Mouse (Mus musculus) kidney, postnatal 0 days (tissue): Measurements from ENCODE around the gene Katnb1. TPM values are rescaled to one million over a fixed set of nuclear protein-coding genes. Genes with fewer than 3 reads are reported as not detected.

ENCODE experiments used
- ATAC-seq: fragments of 200-750 bp; cut with Nextera tagmentation; replicated peaks from 2 replicates; pipeline ENCODE4 v1.8.0; 2017; ENCODE audit warnings: low read depth, moderate number of reproducible peaks, moderate TSS enrichment, moderate library complexity; ENCODE audit not compliant: low FRiP score
- DNase-seq: peaks from one replicate; pipeline ENCODE4 v3.0.0-alpha.2; 2016; ENCODE audit warnings: low spot score
- H3K27ac ChIP-seq: fragments of 300-500 bp; sonication (generic); 2 replicates; pipeline ENCODE4 v1.5.1; 2014; ENCODE audit warnings: mild to moderate bottlenecking
- H3K27me3 ChIP-seq: fragments of 300-500 bp; sonication (generic); 2 replicates; pipeline ENCODE4 v1.6.1; 2014; ENCODE audit warnings: low read length, mixed read lengths; ENCODE audit not compliant: insufficient read depth
- H3K36me3 ChIP-seq: fragments of 300-500 bp; sonication (generic); 2 replicates; pipeline ENCODE4 v1.6.1; 2014; ENCODE audit warnings: low read length, mixed read lengths; ENCODE audit not compliant: insufficient read depth
- H3K4me1 ChIP-seq: fragments of 300-500 bp; sonication (generic); replicated peaks from 2 replicates; pipeline ENCODE4 v1.6.1; 2014; ENCODE audit warnings: antibody characterized with exemption, low read length, mixed read lengths; ENCODE audit not compliant: insufficient read depth
- H3K4me2 ChIP-seq: fragments of 300-500 bp; sonication (generic); 2 replicates; pipeline ENCODE4 v1.6.1; 2014; ENCODE audit warnings: mild to moderate bottlenecking, low read length, moderate library complexity, mixed read lengths
- H3K4me3 ChIP-seq: fragments of 300-500 bp; sonication (generic); replicated peaks from 2 replicates; pipeline ENCODE4 v1.5.1; 2014; ENCODE audit warnings: low read depth, low read length
- H3K9ac ChIP-seq: fragments of 300-500 bp; sonication (generic); 2 replicates; pipeline ENCODE4 v1.6.1; 2014; ENCODE audit warnings: low read depth, low read length
- H3K9me3 ChIP-seq: fragments of 300-500 bp; sonication (generic); replicated peaks from 2 replicates; pipeline ENCODE4 v1.6.1; 2016; ENCODE audit warnings: low read length, inconsistent platforms, mixed read lengths
- CTCF ChIP-seq: IDR thresholded peaks from 2 replicates; pipeline ENCODE4 v1.5.1; 2016; ENCODE audit warnings: antibody characterized with exemption, low read depth, mild to moderate bottlenecking, moderate library complexity
- WGBS: fragments of 180-500 bp; shearing (Covaris S2); extraction: QIAGEN DNeasy Blood & Tissue Kit; methylation state at CpG from one replicate; pipeline ENCODE4 v1.1.7; 2014; 5-methylcytosine and 5-hydroxymethylcytosine counted together
- polyA plus RNA-seq: library from polyadenylated mRNA; unstranded; fragments of >200 nt; fragmentation: Nextera tagmentation; extraction: Ambion mirVana; gene quantifications from 2 replicates; pipeline ENCODE4 v1.2.1, GENCODE M21; 2015

Gene Katnb1
- polyA plus RNA-seq, 1 experiment from 2014 or later: 21.2 TPM

GRCm38 (mm10) chr8:95127658-95128057 lies 46.7 kb downstream of the Katnb1 start:
- 26% methylated on average over 9 of the region's 9 CpGs for WGBS
- Histone ChIP-seq H3K27ac (no peak overlapping the region), H3K4me3 (no peak overlapping the region), H3K4me1 (peaks cover 10% of the 10 kb centered on the region), H3K36me3 (peaks cover 25% of the 10 kb centered on the region; the same call in 1 of the 2 replicates), H3K27me3 (no peaks in the 10 kb centered on the region), H3K4me2 (no peak overlapping the region), H3K9me3 (no peaks in the 10 kb centered on the region), H3K9ac (no peak overlapping the region)
- no peak for TF ChIP-seq CTCF
- ATAC-seq: peak; percentile 91
- peak; percentile 67 for DNase-seq

GRCm38 (mm10) chr8:95128750-95129260 lies 47.8 kb downstream of the Katnb1 start:
- Histone ChIP-seq H3K27me3 (no peaks in the 10 kb centered on the region), H3K27ac (0 out of 2 replicates have a peak overlapping the region, but pooled peaks have one; percentile 22), H3K4me1 (peaks cover 10% of the 10 kb centered on the region), H3K9me3 (no peaks in the 10 kb centered on the region), H3K9ac (no peak overlapping the region), H3K4me2 (no peak overlapping the region), H3K4me3 (no peak overlapping the region), H3K36me3 (peaks cover 25% of the 10 kb centered on the region; the same call in 1 of the 2 replicates)
- TF ChIP-seq CTCF: no peak
- no peak for DNase-seq
- ATAC-seq: no peak
- 91% methylated on average over 11 of the region's 11 CpGs for WGBS

- peaks cover 10% of the 10 kb centered on the region for H3K4me1 ChIP-seq
- no peak overlapping the region for H3K4me3 ChIP-seq
- WGBS: 46% methylated on average over 15 of the region's 15 CpGs
- H3K9me3 ChIP-seq: no peaks in the 10 kb centered on the region
- no peak overlapping the region for H3K9ac ChIP-seq
- H3K4me2 ChIP-seq: no peak overlapping the region
- H3K27me3 ChIP-seq: no peaks in the 10 kb centered on the region
- H3K27ac ChIP-seq: no peak overlapping the region; the same call in 1 of the 2 replicates
- peak; percentile 46 for DNase-seq
- H3K36me3 ChIP-seq: peaks cover 25% of the 10 kb centered on the region; the same call in 1 of the 2 replicates
- no peak for TF ChIP-seq CTCF
- no peak for ATAC-seq
Measured at GRCm38 (mm10) chr8:95130966-95131537, 50.1 kb downstream of the Katnb1 start.

- WGBS: 73% methylated on average over 5 of the region's 5 CpGs
- TF ChIP-seq CTCF: no peak
Measured at GRCm38 (mm10) chr8:95131983-95132382, 51.0 kb downstream of the Katnb1 start.

GRCm38 (mm10) chr8:95134186-95134585 lies 53.2 kb downstream of the Katnb1 start:
- Histone ChIP-seq H3K27ac (no peak overlapping the region), H3K9me3 (no peaks in the 10 kb centered on the region), H3K4me3 (no peak overlapping the region), H3K27me3 (no peaks in the 10 kb centered on the region), H3K9ac (no peak overlapping the region), H3K4me1 (peaks cover 25% of the 10 kb centered on the region), H3K4me2 (no peak overlapping the region), H3K36me3 (0 out of 2 replicates have a peak, but pooled peaks cover 16% of the 10 kb centered on the region)
- no peak for ATAC-seq
- no peak for TF ChIP-seq CTCF
- no peak for DNase-seq
- 94% methylated on average over 2 of the region's 2 CpGs for WGBS

More at GRCm38 (mm10) chr8:95131983-95132382, 51.0 kb downstream of the Katnb1 start:
- Histone ChIP-seq H3K4me3 (no peak overlapping the region), H3K9ac (no peak overlapping the region), H3K27ac (peak overlapping the region; percentile 31; the same call in 1 of the 2 replicates), H3K4me2 (no peak overlapping the region), H3K9me3 (no peaks in the 10 kb centered on the region), H3K4me1 (peaks cover 14% of the 10 kb centered on the region), H3K36me3 (0 out of 2 replicates have a peak, but pooled peaks cover 23% of the 10 kb centered on the region), H3K27me3 (no peaks in the 10 kb centered on the region)
- ATAC-seq: no peak
- DNase-seq: no peak

GRCm38 (mm10) chr8:95135242-95135641 lies 54.3 kb downstream of the Katnb1 start:
- DNase-seq (peak; percentile 50), ATAC-seq (no peak)
- Histone ChIP-seq H3K4me3 (no peak overlapping the region), H3K27me3 (no peaks in the 10 kb centered on the region), H3K9ac (no peak overlapping the region), H3K36me3 (0 out of 2 replicates have a peak, but pooled peaks cover 16% of the 10 kb centered on the region), H3K4me2 (no peak overlapping the region), H3K4me1 (peaks cover 25% of the 10 kb centered on the region), H3K27ac (no peak overlapping the region), H3K9me3 (no peaks in the 10 kb centered on the region)
- WGBS: 58% methylated on average over 3 of the region's 3 CpGs
- peak; percentile 52 for TF ChIP-seq CTCF
